Mouse (Mus musculus) G1E-ER4 (cell line): Measurements from ENCODE around the gene Elavl3. TPM values are rescaled to one million over a fixed set of nuclear protein-coding genes. Genes with fewer than 3 reads are reported as not detected.

Source experiments
- GATA1 ChIP-seq: IDR thresholded peaks from one replicate; pipeline ENCODE4 v1.8.0; 2012; ENCODE audit warnings: low read length, inconsistent platforms
- polyA plus RNA-seq: library from polyadenylated mRNA; stranded (reverse); fragments of >175 nt; gene quantifications from 2 replicates; pipeline ENCODE4 v1.2.3, GENCODE M21; 2012

The Elavl3 gene
- not detected in 2 replicates for polyA plus RNA-seq

- no peak for TF ChIP-seq GATA1
Measured at GRCm38 (mm10) chr9:22051958-22052254, at the start of gene Elavl3. Gene Elavl3 (minus strand): TSS chr9:22052023.

- TF ChIP-seq GATA1 = no peak
Measured at GRCm38 (mm10) chr9:22099922-22100321, 48.1 kb upstream of the Elavl3 start.

- TF ChIP-seq GATA1 = no peak
Measured at GRCm38 (mm10) chr9:22098993-22099696, 47.3 kb upstream of the Elavl3 start, which contains the start of gene Cnn1. Gene Cnn1 (plus strand): TSS chr9:22099216.

- no peak for TF ChIP-seq GATA1
Measured at GRCm38 (mm10) chr9:22095854-22096307, 44.1 kb upstream of the Elavl3 start.

GRCm38 (mm10) chr9:22092746-22093145 lies 40.9 kb upstream of the Elavl3 start:
- no peak for TF ChIP-seq GATA1

- TF ChIP-seq GATA1 = no peak
Measured at GRCm38 (mm10) chr9:22089986-22090385, 38.2 kb upstream of the Elavl3 start.

- no peak for TF ChIP-seq GATA1
Measured at GRCm38 (mm10) chr9:22089281-22089680, 37.5 kb upstream of the Elavl3 start.

- no peak for TF ChIP-seq GATA1
Measured at GRCm38 (mm10) chr9:22087034-22087618, 35.3 kb upstream of the Elavl3 start.

- no peak for TF ChIP-seq GATA1
Measured at GRCm38 (mm10) chr9:22086012-22086411, 34.2 kb upstream of the Elavl3 start.

GRCm38 (mm10) chr9:22085022-22085834 lies 33.4 kb upstream of the Elavl3 start, which contains the start of gene Ecsit:
Gene Ecsit (minus strand): TSS chr9:22085438.
- TF ChIP-seq GATA1 = no peak

- no peak for TF ChIP-seq GATA1
Measured at GRCm38 (mm10) chr9:22084667-22085021, 32.8 kb upstream of the Elavl3 start.

- no peak for TF ChIP-seq GATA1
Measured at GRCm38 (mm10) chr9:22076223-22076622, 24.4 kb upstream of the Elavl3 start.

GRCm38 (mm10) chr9:22072276-22072675 lies 20.5 kb upstream of the Elavl3 start:
- TF ChIP-seq GATA1 = no peak

- no peak for TF ChIP-seq GATA1
Measured at GRCm38 (mm10) chr9:22070791-22071573, 19.2 kb upstream of the Elavl3 start, which contains the start of the genes Gm49318 and Zfp653. Gene Gm49318 (minus strand): TSS chr9:22071259. Gene Zfp653 (minus strand): TSS chr9:22071376.

- TF ChIP-seq GATA1 = no peak
Measured at GRCm38 (mm10) chr9:22069881-22070553, 18.2 kb upstream of the Elavl3 start.
